In genomic region chr10:127531548-127531947, GRCm38 (mm10) we compare ENCODE assay signal across 14 mouse cellular contexts. TPM values are rescaled to one million over a fixed set of nuclear protein-coding genes. Genes with fewer than 3 reads are reported as not detected.
DNase-seq lines count a peak whose midpoint lies in the region; ATAC-seq and TF ChIP-seq lines count a peak whose summit lies in the region.
"Had no signal": no experiment of that assay in that cellular context is flagged by ENCODE, and none has a peak within 500 bp of the region (broad histone marks: within the 10 kb centered on the region; RNA-seq: fewer than 3 reads in every experiment).

No protein-coding gene starts in this region.

- peaks cover 99% of the 10 kb centered on the region for H3K27me3 ChIP-seq in intestine, embryonic 15.5 days (replicated peaks)
- peaks cover 99% of the 10 kb centered on the region for H3K27me3 ChIP-seq in intestine, embryonic 16.5 days (replicated peaks; ENCODE audit: control insufficient read depth, insufficient read depth, low read length)
- peaks cover 7% of the 10 kb centered on the region; the same call in 1 of the 2 replicates for H3K27me3 ChIP-seq in hindbrain, postnatal 0 days (ENCODE audit: insufficient read depth, low read length)
- H3K27me3 ChIP-seq in midbrain, embryonic 15.5 days (replicated peaks), result peaks cover 52% of the 10 kb centered on the region

- no peak for TF ChIP-seq CTCF in hindbrain, postnatal 0 days (IDR thresholded peaks at IDR 0.05; ENCODE audit: low read depth)

- H3K4me2 ChIP-seq in intestine, embryonic 15.5 days (replicated peaks), result 0 out of 2 replicates have a peak overlapping the region, but pooled peaks have one; percentile 22
- no peak overlapping the region for H3K4me2 ChIP-seq in intestine, embryonic 16.5 days (ENCODE audit: low read depth, low read length)
- H3K4me2 ChIP-seq in hindbrain, postnatal 0 days (ENCODE audit: low read depth, low read length), result peak overlapping the region; percentile 85
- H3K4me2 ChIP-seq in midbrain, embryonic 15.5 days, result peak overlapping the region; percentile 84

- no peaks in the 10 kb centered on the region for H3K9me3 ChIP-seq in intestine, embryonic 15.5 days
- no peaks in the 10 kb centered on the region for H3K9me3 ChIP-seq in intestine, embryonic 16.5 days (ENCODE audit: control insufficient read depth, low read length)
- no peaks in the 10 kb centered on the region for H3K9me3 ChIP-seq in hindbrain, postnatal 0 days (ENCODE audit: low read length)
- no peaks in the 10 kb centered on the region for H3K9me3 ChIP-seq in midbrain, embryonic 15.5 days
- H3K9me3 ChIP-seq: heart, embryonic 10.5 days had no signal

- no peaks in the 10 kb centered on the region for H3K36me3 ChIP-seq in intestine, embryonic 15.5 days
- H3K36me3 ChIP-seq in intestine, embryonic 16.5 days (ENCODE audit: control insufficient read depth, insufficient read depth, low read length), result no peaks in the 10 kb centered on the region
- no peaks in the 10 kb centered on the region for H3K36me3 ChIP-seq in hindbrain, postnatal 0 days (ENCODE audit: insufficient read depth, low read length)
- no peaks in the 10 kb centered on the region for H3K36me3 ChIP-seq in midbrain, embryonic 15.5 days (replicated peaks)
- H3K36me3 ChIP-seq: G1E; heart, embryonic 10.5 days had no signal

- no peak for DNase-seq in hindbrain, postnatal 0 days (ENCODE audit: low spot score)
- DNase-seq in heart, postnatal 25 days (ENCODE audit: low spot score), result no peak
- DNase-seq in frontal cortex, postnatal 36 days (ENCODE audit: low spot score in 2 of 2), result no peak
- DNase-seq in adrenal gland, adult (ENCODE audit: inconsistent age in 2 of 2, low spot score in 1 of 2), result no peak
- DNase-seq: cerebellum, postnatal 14 days; kidney, postnatal 25 days; liver, postnatal 0 days had no signal

- no peak overlapping the region for H3K27ac ChIP-seq in intestine, embryonic 15.5 days
- no peak overlapping the region for H3K27ac ChIP-seq in intestine, embryonic 16.5 days (ENCODE audit: low read length)
- peak overlapping the region; percentile 60; the same call in 1 of the 2 replicates for H3K27ac ChIP-seq in hindbrain, postnatal 0 days
- H3K27ac ChIP-seq in midbrain, embryonic 15.5 days, result peak overlapping the region; percentile 75
- H3K27ac ChIP-seq: heart, embryonic 10.5 days; left cerebral cortex, adult 2 months had no signal

- intact Hi-C loops in heart, postnatal 25 days (cut with DNase I), result no loop called here

- no peak overlapping the region for H3K4me3 ChIP-seq in intestine, embryonic 15.5 days (replicated peaks)
- H3K4me3 ChIP-seq in intestine, embryonic 16.5 days (ENCODE audit: low read length), result no peak overlapping the region
- peak overlapping the region; percentile 25 for H3K4me3 ChIP-seq in hindbrain, postnatal 0 days (ENCODE audit: low read length)
- H3K4me3 ChIP-seq in midbrain, embryonic 15.5 days, result peak overlapping the region; percentile 51
- H3K4me3 ChIP-seq: left cerebral cortex, adult 2 months had no signal

- 6% methylated on average over 4 of the region's 4 CpGs for WGBS in intestine, embryonic 15.5 days
- WGBS in intestine, embryonic 16.5 days, result 6% methylated on average over 4 of the region's 4 CpGs
- WGBS in hindbrain, postnatal 0 days, result 8% methylated on average over 4 of the region's 4 CpGs
- WGBS in midbrain, embryonic 15.5 days, result 4% methylated on average over 4 of the region's 4 CpGs

- no peak for ATAC-seq in intestine, embryonic 15.5 days
- no peak for ATAC-seq in intestine, embryonic 16.5 days
- ATAC-seq in hindbrain, postnatal 0 days, result no peak
- 0 out of 2 replicates have a peak, but pooled peaks have one; percentile 6 for ATAC-seq in midbrain, embryonic 15.5 days (replicated peaks)
- ATAC-seq in CD4-positive, CD25-positive, alpha-beta regulatory T cell, adult 4 months, result no peak
- ATAC-seq: liver, postnatal 0 days had no signal

- H3K4me1 ChIP-seq in intestine, embryonic 15.5 days (replicated peaks), result peaks cover 32% of the 10 kb centered on the region
- H3K4me1 ChIP-seq in intestine, embryonic 16.5 days (ENCODE audit: control insufficient read depth, insufficient read depth, low read length), result peaks cover 19% of the 10 kb centered on the region
- peaks cover 31% of the 10 kb centered on the region for H3K4me1 ChIP-seq in hindbrain, postnatal 0 days (ENCODE audit: insufficient read depth, low read length)
- peaks cover 95% of the 10 kb centered on the region for H3K4me1 ChIP-seq in midbrain, embryonic 15.5 days

- no peak overlapping the region for H3K9ac ChIP-seq in intestine, embryonic 15.5 days
- H3K9ac ChIP-seq in intestine, embryonic 16.5 days (ENCODE audit: low read depth, low read length), result no peak overlapping the region
- peak overlapping the region; percentile 43; the same call in 1 of the 2 replicates for H3K9ac ChIP-seq in hindbrain, postnatal 0 days (replicated peaks; ENCODE audit: low read length)
- H3K9ac ChIP-seq in midbrain, embryonic 15.5 days, result peak overlapping the region; percentile 33; the same call in 1 of the 2 replicates
- H3K9ac ChIP-seq: liver, postnatal 0 days had no signal

RNA-seq across cellular contexts. Expression of gene Nxph4, which starts 2.8 kb away (rescaled TPM):
- 4.9 and 5.7 TPM in 2 replicates for polyA plus RNA-seq in intestine, embryonic 15.5 days (2015; fragmentation: Nextera tagmentation; extraction: Ambion mirVana)
- 4.3 and 4.4 TPM in 2 replicates for polyA plus RNA-seq in intestine, embryonic 16.5 days (2015; fragmentation: Nextera tagmentation; extraction: Ambion mirVana)
- 26.0 and 33.5 TPM in 2 replicates for total RNA-seq in hindbrain, postnatal 0 days (2014; rRNA removed)
- 134 and 146 TPM in 2 replicates for polyA plus RNA-seq in hindbrain, postnatal 0 days (2015; fragmentation: Nextera tagmentation; extraction: Ambion mirVana)
- 93.7 and 114 TPM in 2 replicates for polyA plus RNA-seq in midbrain, embryonic 15.5 days (2015; fragmentation: Nextera tagmentation; extraction: Ambion mirVana)
- total RNA-seq in heart, postnatal 25 days (2021), result under 1 TPM; 0.31 to 0.34 TPM
- polyA plus RNA-seq in CD4-positive, CD25-positive, alpha-beta regulatory T cell, adult 4 months (2017; shearing (Covaris generic)), result not detected
- polyA plus RNA-seq: liver, postnatal 0 days had no signal

RNA-seq across cellular contexts. Expression of gene Shmt2, which starts 9.3 kb away (rescaled TPM):
- 147 and 149 TPM in 2 replicates for polyA plus RNA-seq in intestine, embryonic 15.5 days (2015; fragmentation: Nextera tagmentation; extraction: Ambion mirVana)
- 146 and 170 TPM in 2 replicates for polyA plus RNA-seq in intestine, embryonic 16.5 days (2015; fragmentation: Nextera tagmentation; extraction: Ambion mirVana)
- total RNA-seq in hindbrain, postnatal 0 days (2014; rRNA removed), result 66.1 and 91.1 TPM in 2 replicates
- polyA plus RNA-seq in hindbrain, postnatal 0 days (2015; fragmentation: Nextera tagmentation; extraction: Ambion mirVana), result 49.7 and 49.9 TPM in 2 replicates
- polyA plus RNA-seq in midbrain, embryonic 15.5 days (2015; fragmentation: Nextera tagmentation; extraction: Ambion mirVana), result 49.4 and 50.7 TPM in 2 replicates
- 10 to 100 TPM; 44.3 TPM for total RNA-seq in heart, postnatal 25 days (2021)
- polyA plus RNA-seq in CD4-positive, CD25-positive, alpha-beta regulatory T cell, adult 4 months (2017; shearing (Covaris generic)), result 10 to 100 TPM; 55.4 to 78.3 TPM

RNA-seq across cellular contexts. Expression of gene Ndufa4l2, which starts 16.8 kb away (rescaled TPM):
- polyA plus RNA-seq in intestine, embryonic 15.5 days (2015; fragmentation: Nextera tagmentation; extraction: Ambion mirVana), result 52.7 and 53.8 TPM in 2 replicates
- polyA plus RNA-seq in intestine, embryonic 16.5 days (2015; fragmentation: Nextera tagmentation; extraction: Ambion mirVana), result 64.5 and 64.6 TPM in 2 replicates
- total RNA-seq in hindbrain, postnatal 0 days (2014; rRNA removed), result 11.0 and 21.9 TPM in 2 replicates
- polyA plus RNA-seq in hindbrain, postnatal 0 days (2015; fragmentation: Nextera tagmentation; extraction: Ambion mirVana), result 16.7 and 17.4 TPM in 2 replicates
- polyA plus RNA-seq in midbrain, embryonic 15.5 days (2015; fragmentation: Nextera tagmentation; extraction: Ambion mirVana), result 22.1 and 23.1 TPM in 2 replicates
- total RNA-seq in heart, postnatal 25 days (2021), result 10 to 100 TPM; 22.6 to 33.1 TPM
- not detected for polyA plus RNA-seq in CD4-positive, CD25-positive, alpha-beta regulatory T cell, adult 4 months (2017; shearing (Covaris generic))

RNA-seq across cellular contexts. Expression of gene Stac3, which starts 30.1 kb away (rescaled TPM):
- polyA plus RNA-seq in intestine, embryonic 15.5 days (2015; fragmentation: Nextera tagmentation; extraction: Ambion mirVana), result 0.41 and 0.74 TPM in 2 replicates
- 0.32 and 0.67 TPM in 2 replicates for polyA plus RNA-seq in intestine, embryonic 16.5 days (2015; fragmentation: Nextera tagmentation; extraction: Ambion mirVana)
- total RNA-seq in hindbrain, postnatal 0 days (2014; rRNA removed), result 0.68 and 3.7 TPM in 2 replicates
- 1.4 and 1.7 TPM in 2 replicates for polyA plus RNA-seq in hindbrain, postnatal 0 days (2015; fragmentation: Nextera tagmentation; extraction: Ambion mirVana)
- polyA plus RNA-seq in midbrain, embryonic 15.5 days (2015; fragmentation: Nextera tagmentation; extraction: Ambion mirVana), result 1.4 and 2.4 TPM in 2 replicates
- total RNA-seq in heart, postnatal 25 days (2021), result under 1 TPM; 0.22 to 0.70 TPM
- 1 to 10 TPM; 1.0 to 1.2 TPM for polyA plus RNA-seq in CD4-positive, CD25-positive, alpha-beta regulatory T cell, adult 4 months (2017; shearing (Covaris generic))

Comparison
In these comparisons a context has a peak if more than half of its experiments do, and no peak if none do; other contexts are left out.
1. H3K27ac ChIP-seq: peak in hindbrain, postnatal 0 days (single experiment) and midbrain, embryonic 15.5 days (single experiment); none in intestine, embryonic 15.5 days (single experiment) and intestine, embryonic 16.5 days (single experiment).
2. H3K4me3 ChIP-seq: peak in hindbrain, postnatal 0 days (single experiment) and midbrain, embryonic 15.5 days (single experiment); none in intestine, embryonic 15.5 days (single experiment) and intestine, embryonic 16.5 days (single experiment).
3. H3K9ac ChIP-seq: peak in hindbrain, postnatal 0 days (single experiment) and midbrain, embryonic 15.5 days (single experiment); none in intestine, embryonic 15.5 days (single experiment) and intestine, embryonic 16.5 days (single experiment).
4. RNA of gene Nxph4, which starts 2.8 kb away (polyA plus RNA-seq): 134 to 146 TPM in hindbrain, postnatal 0 days and 93.7 to 114 TPM in midbrain, embryonic 15.5 days; 4.9 to 5.7 TPM in intestine, embryonic 15.5 days, 4.3 to 4.4 TPM in intestine, embryonic 16.5 days and not detected in CD4-positive, CD25-positive, alpha-beta regulatory T cell, adult 4 months; every median in the first group is over 10 times any median in the second.
5. RNA of gene Ndufa4l2, which starts 16.8 kb away (polyA plus RNA-seq): 64.5 to 64.6 TPM in intestine, embryonic 16.5 days, 52.7 to 53.8 TPM in intestine, embryonic 15.5 days, 22.1 to 23.1 TPM in midbrain, embryonic 15.5 days and 16.7 to 17.4 TPM in hindbrain, postnatal 0 days; not detected in CD4-positive, CD25-positive, alpha-beta regulatory T cell, adult 4 months; every median in the first group is over 10 times any median in the second.